Mouse (Mus musculus): Measurements from ENCODE around the gene Olfr549. TPM values are rescaled to one million over a fixed set of nuclear protein-coding genes. Genes with fewer than 3 reads are reported as not detected.

The Olfr549 gene
- polyA plus RNA-seq (2012; ENCODE audit: insufficient read depth, insufficient read length, missing spikeins): not detected in 2 replicates

DNA sequence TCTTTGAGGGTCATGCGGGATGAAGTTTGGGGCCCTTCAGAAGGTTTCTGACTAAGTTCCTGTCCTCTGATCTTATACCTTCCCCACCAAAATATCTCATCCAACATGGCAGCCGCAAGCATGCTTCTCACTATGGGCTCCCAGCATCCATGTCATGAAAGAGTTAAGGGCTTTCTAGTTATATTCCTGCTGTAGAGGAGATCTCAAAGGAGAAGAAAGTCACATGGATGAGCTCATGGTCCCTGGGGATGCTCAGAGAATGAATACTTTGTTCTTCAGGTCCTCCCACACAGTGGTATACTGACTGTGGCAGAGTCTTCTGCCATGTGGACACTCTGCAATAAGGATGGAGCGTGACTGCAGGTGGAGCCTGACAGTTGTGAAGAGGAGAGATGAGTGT lies at the start of gene Olfr549:
Gene Olfr549, plus strand, starts transcription at position 301 of the 400 bp plus-strand sequence.
- Histone ChIP-seq H3K27ac (replicated peaks; ENCODE audit: low read depth, low read length) (no peak within 1 kb of the TSS), H3K4me1 (ENCODE audit: control insufficient read depth, insufficient read depth, insufficient read length, low read length) (no peaks in the 10 kb centered on the region), H3K4me3 (ENCODE audit: insufficient read depth, low read depth, low read length) (no peak within 1 kb of the TSS)

DNA sequence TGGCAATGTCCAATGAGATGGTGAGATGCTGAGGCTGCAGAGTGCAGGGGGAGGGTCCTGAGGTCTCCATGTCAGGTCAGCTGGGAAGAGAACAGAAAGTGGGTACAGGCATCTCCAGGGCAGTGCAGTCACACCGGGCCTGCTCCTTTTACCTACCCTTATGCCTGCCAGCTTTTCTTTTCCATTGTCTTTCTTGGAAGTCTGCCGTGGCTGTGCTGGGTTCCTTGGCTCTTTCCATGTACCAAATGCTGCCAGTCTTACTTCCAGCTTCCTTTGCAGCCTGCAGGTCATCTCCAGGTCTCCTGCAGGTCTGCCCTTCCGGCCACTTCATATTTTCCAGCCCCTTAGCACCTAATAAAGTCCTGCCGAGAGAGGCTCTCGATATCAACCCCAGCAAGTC lies 47.7 kb upstream of the Olfr549 start:
- H3K4me1 ChIP-seq (ENCODE audit: control insufficient read depth, insufficient read depth, insufficient read length, low read length): no peaks in the 10 kb centered on the region
- no peak overlapping the region for H3K4me3 ChIP-seq (ENCODE audit: insufficient read depth, low read depth, low read length)
- H3K27ac ChIP-seq (replicated peaks; ENCODE audit: low read depth, low read length): no peak overlapping the region

DNA sequence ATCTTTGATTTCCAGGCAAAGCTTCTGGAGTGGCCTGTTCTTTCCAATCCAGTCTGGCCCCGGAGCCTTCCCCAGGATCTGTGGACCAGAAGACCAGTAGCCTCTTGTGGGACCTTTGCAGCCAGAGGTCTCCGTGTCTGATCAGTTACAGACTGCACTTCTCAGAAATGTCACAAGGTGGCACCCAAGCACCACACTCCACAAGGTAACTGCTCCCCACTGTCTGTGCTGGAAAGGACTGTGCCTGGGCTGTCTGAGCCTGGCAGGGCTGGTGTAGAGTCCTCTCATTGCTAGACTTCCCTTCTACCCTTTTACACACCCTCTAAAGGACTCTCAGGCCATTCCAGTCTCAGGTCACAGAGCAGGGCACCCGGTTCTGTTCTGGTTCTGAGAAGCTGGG lies 42.8 kb upstream of the Olfr549 start:
- H3K4me1 ChIP-seq (ENCODE audit: control insufficient read depth, insufficient read depth, insufficient read length, low read length): no peaks in the 10 kb centered on the region
- no peak overlapping the region for H3K4me3 ChIP-seq (ENCODE audit: insufficient read depth, low read depth, low read length)
- H3K27ac ChIP-seq (replicated peaks; ENCODE audit: low read depth, low read length): no peak overlapping the region

DNA sequence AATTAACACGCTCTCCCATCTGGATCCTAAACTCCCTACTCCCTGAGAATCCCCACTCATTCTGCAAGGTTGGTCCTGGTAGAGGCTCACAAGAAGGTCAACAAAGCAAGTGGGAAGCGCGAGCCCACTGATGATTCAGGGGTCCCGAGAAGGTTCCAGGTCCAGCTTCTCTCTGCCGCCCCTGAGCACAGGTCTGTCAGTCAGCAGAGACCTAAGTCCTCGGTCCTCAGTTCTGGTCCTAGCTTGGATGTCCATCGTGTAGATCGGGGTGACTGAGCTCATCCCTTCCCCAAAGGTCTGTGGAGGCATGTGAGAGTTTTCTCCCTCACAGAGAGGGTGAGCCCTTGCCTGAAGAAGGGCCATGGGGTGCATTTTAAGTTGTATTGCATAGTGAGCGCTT lies 41.6 kb upstream of the Olfr549 start:
- H3K27ac ChIP-seq (replicated peaks; ENCODE audit: low read depth, low read length): no peak overlapping the region
- no peaks in the 10 kb centered on the region for H3K4me1 ChIP-seq (ENCODE audit: control insufficient read depth, insufficient read depth, insufficient read length, low read length)

DNA sequence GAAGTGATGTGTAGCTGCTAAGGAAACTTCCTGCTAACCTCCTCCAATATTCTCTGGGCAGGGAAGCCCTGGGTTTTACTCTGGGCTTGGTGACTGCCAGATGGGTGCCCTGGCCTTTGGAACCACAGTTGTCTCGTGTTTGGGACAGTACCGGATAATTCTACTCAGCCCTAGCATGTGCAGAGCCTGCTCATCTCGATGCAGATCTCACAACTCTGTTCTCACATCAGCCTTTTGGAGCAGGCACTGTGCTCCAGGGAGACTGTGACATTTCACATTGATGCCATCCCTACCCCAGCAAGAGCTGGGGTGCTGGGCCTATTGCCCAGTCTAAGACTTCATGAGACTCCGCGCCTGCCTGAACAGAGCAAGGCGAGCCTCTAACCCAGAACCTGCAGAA lies 41.0 kb upstream of the Olfr549 start:
- Histone ChIP-seq H3K4me1 (ENCODE audit: control insufficient read depth, insufficient read depth, insufficient read length, low read length) (no peaks in the 10 kb centered on the region), H3K4me3 (ENCODE audit: insufficient read depth, low read depth, low read length) (no peak overlapping the region), H3K27ac (replicated peaks; ENCODE audit: low read depth, low read length) (no peak overlapping the region)

More for the DNA sequence above, 41.6 kb upstream of the Olfr549 start:
- H3K4me3 ChIP-seq (ENCODE audit: insufficient read depth, low read depth, low read length): no peak overlapping the region

DNA sequence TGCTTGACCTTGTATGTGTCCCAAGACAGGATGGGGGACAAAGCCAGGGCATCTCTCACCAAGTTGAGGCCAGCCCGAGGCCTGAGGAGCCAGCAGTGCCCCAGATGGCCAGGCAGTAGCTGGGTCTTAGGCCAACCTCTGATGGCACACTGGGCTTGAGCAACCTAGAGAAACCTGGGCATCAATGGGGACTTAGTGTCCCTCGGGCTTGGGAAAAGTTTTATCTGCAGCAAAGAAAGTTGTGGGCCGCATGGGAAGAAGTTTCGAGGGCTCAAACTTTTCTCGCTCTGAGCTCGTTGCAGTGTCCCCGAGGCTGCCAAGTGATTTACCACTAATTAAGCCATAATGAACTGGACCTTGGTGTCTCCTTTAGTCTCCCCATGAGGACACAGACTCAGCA lies 39.9 kb upstream of the Olfr549 start:
- H3K4me1 ChIP-seq (ENCODE audit: control insufficient read depth, insufficient read depth, insufficient read length, low read length): no peaks in the 10 kb centered on the region
- no peak overlapping the region for H3K27ac ChIP-seq (replicated peaks; ENCODE audit: low read depth, low read length)
- no peak overlapping the region for H3K4me3 ChIP-seq (ENCODE audit: insufficient read depth, low read depth, low read length)

DNA sequence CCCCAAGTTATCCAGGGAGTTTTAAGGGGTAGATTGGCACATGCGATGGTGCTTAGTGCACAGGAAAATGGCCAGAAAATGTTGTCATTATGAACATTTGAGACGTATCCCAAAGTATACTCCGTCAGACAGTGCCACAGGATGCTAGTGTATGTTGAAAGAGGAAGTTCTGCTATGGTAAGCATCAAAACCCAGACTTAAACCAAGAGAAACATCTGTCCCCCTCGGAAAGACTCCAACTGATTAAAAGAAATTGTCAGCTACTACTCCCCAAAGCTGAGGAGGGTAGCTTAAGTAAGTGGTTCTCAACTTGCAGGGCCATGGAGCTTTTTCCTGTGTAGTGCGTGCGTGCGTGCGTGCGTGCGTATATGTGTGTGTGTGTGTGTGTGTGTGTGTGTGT lies 37.7 kb upstream of the Olfr549 start:
- H3K4me3 ChIP-seq (ENCODE audit: insufficient read depth, low read depth, low read length): no peak overlapping the region
- no peak overlapping the region for H3K27ac ChIP-seq (replicated peaks; ENCODE audit: low read depth, low read length)
- no peaks in the 10 kb centered on the region for H3K4me1 ChIP-seq (ENCODE audit: control insufficient read depth, insufficient read depth, insufficient read length, low read length)

DNA sequence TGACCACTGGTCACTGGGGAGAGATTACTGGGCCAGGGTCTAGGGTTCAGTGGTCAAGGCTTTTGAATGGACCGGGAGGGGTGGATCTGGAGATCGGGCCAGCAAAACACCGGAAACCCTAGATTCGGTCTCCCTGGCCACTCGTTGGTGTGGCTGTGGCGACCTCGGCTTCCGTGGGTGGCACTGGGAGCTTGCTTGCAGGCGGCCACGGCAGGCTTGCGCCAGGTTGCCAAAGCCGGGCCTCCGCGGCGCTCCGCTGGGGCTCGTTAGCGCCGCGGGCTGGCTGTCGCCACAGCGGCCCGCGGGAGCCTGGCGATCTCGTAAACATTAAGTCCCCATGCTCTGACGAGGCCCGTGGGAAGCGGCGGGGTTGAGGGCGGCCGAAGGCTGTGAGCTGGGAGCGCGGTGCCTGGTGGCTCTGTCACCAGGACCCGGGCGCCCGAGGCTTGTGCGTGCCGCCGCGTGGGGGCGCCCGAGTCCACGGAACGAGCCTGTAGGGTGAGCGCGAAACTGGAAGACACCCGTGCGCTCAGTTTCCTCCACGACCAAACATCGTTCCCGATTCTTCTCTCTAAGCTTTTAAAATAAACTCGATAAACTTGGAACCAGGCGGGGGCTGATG lies 36.7 kb upstream of the Olfr549 start:
- Histone ChIP-seq H3K4me1 (ENCODE audit: control insufficient read depth, insufficient read depth, insufficient read length, low read length) (no peaks in the 10 kb centered on the region), H3K4me3 (ENCODE audit: insufficient read depth, low read depth, low read length) (peak overlapping the region; percentile 40), H3K27ac (replicated peaks; ENCODE audit: low read depth, low read length) (no peak overlapping the region)

DNA sequence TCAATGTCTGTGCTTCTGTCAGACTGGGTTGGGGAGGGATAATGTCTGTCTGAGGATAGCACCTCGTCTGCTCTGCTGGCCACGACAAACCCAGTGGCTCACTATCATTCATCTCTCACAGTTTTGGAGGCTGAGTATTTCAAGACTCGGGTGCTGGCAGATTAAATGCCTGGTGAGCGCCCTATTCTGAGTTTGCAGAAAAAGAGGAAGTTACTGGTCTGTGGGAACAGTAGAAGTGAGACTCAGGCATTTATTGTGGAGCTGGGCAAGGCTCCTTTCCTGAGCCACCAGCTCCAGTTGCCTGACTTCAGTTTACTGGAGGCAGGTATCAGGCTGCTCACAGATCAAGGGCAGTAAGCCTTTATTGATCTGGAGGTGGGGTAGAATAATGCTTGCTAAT lies 35.5 kb upstream of the Olfr549 start:
- Histone ChIP-seq H3K4me3 (ENCODE audit: insufficient read depth, low read depth, low read length) (no peak overlapping the region), H3K27ac (replicated peaks; ENCODE audit: low read depth, low read length) (no peak overlapping the region), H3K4me1 (ENCODE audit: control insufficient read depth, insufficient read depth, insufficient read length, low read length) (no peaks in the 10 kb centered on the region)

DNA sequence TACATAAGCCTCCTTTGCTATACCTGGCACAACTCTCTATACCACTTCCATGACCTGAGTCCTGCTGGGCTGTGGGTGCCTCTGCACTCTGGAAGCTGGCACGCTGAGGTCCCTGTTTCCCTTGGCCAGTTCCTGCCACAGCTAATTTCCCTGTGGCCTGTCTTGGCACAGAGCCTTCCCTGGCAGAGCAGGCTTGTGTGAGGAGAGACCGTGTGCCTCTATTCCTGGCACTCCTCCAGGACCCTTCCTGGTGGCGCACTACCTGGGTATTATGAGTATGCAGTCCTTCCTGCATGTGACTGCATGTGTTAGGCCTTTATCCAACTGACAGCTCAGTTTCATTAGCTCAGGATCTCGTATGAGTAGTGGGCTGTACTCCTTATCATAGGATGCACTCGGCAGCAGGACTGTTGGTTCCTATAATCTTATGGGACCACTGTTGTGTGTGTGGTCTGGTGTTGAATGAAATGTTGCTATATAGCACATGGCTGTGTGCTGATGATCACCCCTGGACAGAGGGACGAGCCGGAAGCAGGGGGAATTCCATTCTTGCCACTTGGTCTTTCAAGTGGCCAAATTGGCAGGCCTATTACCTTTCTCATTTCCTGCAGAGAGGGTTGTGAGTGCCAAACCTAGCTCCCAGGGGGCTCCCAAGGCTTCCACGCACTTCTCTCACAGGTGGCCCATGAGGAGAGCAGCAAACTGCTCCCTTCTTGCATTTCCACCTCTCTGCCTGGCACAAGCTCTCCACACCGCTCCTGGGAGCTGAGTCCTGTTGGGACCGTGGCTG lies 33.2 kb upstream of the Olfr549 start:
- Histone ChIP-seq H3K4me3 (ENCODE audit: insufficient read depth, low read depth, low read length) (no peak overlapping the region), H3K4me1 (ENCODE audit: control insufficient read depth, insufficient read depth, insufficient read length, low read length) (no peaks in the 10 kb centered on the region), H3K27ac (replicated peaks; ENCODE audit: low read depth, low read length) (no peak overlapping the region)

DNA sequence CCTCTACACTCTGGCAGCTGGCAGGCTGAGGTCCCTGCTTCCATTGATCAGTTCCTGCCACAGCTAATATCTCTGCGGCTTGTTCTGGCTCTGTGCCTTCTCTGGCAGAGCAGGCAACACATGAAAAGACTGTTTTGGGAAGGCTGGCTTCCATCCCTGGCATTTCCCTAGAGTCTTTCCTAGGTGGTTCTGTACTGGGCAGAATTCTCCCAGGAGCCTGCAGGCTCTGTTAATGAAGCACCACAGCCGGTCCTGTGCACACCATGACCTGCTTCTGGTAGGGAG lies 32.7 kb upstream of the Olfr549 start:
- Histone ChIP-seq H3K4me3 (ENCODE audit: insufficient read depth, low read depth, low read length) (no peak overlapping the region), H3K27ac (replicated peaks; ENCODE audit: low read depth, low read length) (no peak overlapping the region), H3K4me1 (ENCODE audit: control insufficient read depth, insufficient read depth, insufficient read length, low read length) (no peaks in the 10 kb centered on the region)

DNA sequence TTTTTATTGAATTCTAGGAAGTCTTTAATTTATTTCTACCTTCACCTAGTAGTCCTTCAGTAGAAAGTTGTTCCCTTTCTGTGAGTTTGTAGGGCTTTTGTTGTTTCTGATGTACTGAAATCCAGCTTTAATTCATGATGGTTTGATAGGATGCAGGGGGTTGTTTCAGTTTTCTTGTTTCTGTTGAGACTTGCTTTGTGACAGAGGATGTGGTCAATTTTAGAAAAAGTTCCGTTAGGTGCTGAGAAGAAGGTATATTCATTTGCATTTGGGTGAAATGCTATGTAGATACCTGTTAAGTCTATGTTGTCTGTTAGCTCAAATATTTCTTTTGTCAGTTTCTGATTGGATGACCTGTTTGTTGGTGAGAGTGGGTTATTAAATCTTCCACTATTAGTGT lies 20.6 kb upstream of the Olfr549 start:
- Histone ChIP-seq H3K4me1 (ENCODE audit: control insufficient read depth, insufficient read depth, insufficient read length, low read length) (no peaks in the 10 kb centered on the region), H3K4me3 (ENCODE audit: insufficient read depth, low read depth, low read length) (no peak overlapping the region)

DNA sequence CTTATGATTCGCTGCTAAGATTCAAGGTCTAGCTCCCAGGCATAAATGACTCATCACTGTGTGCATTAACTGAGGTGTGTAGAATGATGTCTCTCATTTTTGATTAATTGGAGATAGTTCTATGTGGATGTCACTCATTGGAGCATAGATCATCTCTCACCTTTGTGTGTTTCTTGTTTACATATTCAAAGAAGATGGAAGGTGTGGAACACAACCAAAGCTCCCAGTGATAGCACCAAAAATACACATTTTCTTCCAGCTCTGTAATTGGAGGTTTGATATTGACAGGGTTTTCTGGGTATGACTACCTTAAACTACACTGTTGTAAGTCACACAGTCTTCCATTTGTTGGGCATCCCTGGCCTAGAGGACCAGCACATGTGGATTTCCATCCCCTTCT lies 15.2 kb upstream of the Olfr549 start, which contains the start of gene Olfr547:
Gene Olfr547, plus strand, starts transcription at position 301 of the 400 bp plus-strand sequence.
- no peak within 1 kb of the TSS for H3K4me3 ChIP-seq (ENCODE audit: insufficient read depth, low read depth, low read length)
- no peaks in the 10 kb centered on the region for H3K4me1 ChIP-seq (ENCODE audit: control insufficient read depth, insufficient read depth, insufficient read length, low read length)

More for the DNA sequence above, 20.6 kb upstream of the Olfr549 start:
- no peak overlapping the region for H3K27ac ChIP-seq (replicated peaks; ENCODE audit: low read depth, low read length)

DNA sequence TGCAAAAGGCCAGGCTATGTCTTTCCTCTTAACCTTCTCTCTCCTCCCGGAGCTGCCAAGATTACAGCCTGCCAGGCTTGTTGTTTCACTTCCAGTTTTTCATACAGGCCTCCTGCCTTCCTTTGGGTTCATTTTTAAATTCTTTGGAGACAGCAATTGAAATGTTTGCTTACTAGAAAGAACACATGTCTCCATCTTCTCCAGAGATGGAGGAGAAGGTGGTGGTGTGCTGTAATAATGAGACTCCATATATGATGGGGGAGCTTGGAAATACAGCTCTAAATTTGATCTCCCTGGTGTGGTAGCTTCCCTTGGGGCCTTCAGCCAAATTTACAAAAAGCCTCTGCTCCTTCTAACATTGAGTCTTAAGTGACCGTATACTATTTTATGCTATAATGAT lies 9.1 kb upstream of the Olfr549 start, which contains the start of gene Olfr548-ps1:
Gene Olfr548-ps1, plus strand, starts transcription at position 301 of the 400 bp plus-strand sequence.
- Histone ChIP-seq H3K4me3 (ENCODE audit: insufficient read depth, low read depth, low read length) (no peak within 1 kb of the TSS), H3K27ac (replicated peaks; ENCODE audit: low read depth, low read length) (no peak within 1 kb of the TSS), H3K4me1 (ENCODE audit: control insufficient read depth, insufficient read depth, insufficient read length, low read length) (no peaks in the 10 kb centered on the region)

More for the DNA sequence above, 15.2 kb upstream of the Olfr549 start, which contains the start of gene Olfr547:
- no peak within 1 kb of the TSS for H3K27ac ChIP-seq (replicated peaks; ENCODE audit: low read depth, low read length)

DNA sequence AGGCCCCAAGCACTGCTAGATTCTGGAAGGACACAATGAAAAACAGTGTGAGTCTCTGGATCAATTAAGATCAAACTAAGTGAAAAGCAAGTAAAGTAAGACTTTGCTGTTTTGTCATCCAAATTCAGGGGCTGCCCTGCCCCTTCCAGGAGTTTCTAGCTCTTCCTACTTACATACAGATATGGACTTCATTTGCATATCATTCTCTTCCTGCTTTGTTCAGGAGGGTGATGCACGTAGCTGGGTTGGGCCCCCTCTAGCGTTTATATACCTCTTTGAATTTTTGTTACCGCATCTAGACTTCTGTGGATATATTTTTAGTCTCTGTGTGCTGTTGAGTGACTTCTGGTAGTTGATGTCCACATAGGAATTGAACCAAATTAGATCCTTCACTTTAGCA lies 8.4 kb upstream of the Olfr549 start:
- Histone ChIP-seq H3K4me3 (ENCODE audit: insufficient read depth, low read depth, low read length) (no peak overlapping the region), H3K4me1 (ENCODE audit: control insufficient read depth, insufficient read depth, insufficient read length, low read length) (no peaks in the 10 kb centered on the region), H3K27ac (replicated peaks; ENCODE audit: low read depth, low read length) (no peak overlapping the region)

DNA sequence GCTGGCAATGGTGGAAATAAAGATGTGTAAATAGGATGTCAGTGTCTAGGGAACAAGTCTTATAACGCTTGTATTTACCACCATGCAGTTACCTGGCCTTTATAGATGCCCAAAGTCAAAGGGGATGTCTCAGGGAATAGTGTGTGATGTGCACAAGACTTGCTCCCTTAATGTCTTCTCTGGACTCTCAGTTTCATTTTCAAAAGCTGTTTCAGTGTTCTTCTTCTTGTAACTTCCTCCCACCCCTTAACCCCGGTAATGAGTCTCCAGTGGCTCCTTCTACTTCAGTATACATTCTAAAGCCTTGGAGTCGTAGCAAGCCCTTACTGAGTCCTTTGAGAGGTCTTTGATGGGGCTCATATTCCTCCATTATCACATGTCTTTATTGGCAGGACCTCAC lies 3.6 kb downstream of the Olfr549 start:
- H3K27ac ChIP-seq (replicated peaks; ENCODE audit: low read depth, low read length): no peak overlapping the region
- no peaks in the 10 kb centered on the region for H3K4me1 ChIP-seq (ENCODE audit: control insufficient read depth, insufficient read depth, insufficient read length, low read length)
- no peak overlapping the region for H3K4me3 ChIP-seq (ENCODE audit: insufficient read depth, low read depth, low read length)
